Mouse (Mus musculus): Measurements from ENCODE around the gene Zxdc.

DNA sequence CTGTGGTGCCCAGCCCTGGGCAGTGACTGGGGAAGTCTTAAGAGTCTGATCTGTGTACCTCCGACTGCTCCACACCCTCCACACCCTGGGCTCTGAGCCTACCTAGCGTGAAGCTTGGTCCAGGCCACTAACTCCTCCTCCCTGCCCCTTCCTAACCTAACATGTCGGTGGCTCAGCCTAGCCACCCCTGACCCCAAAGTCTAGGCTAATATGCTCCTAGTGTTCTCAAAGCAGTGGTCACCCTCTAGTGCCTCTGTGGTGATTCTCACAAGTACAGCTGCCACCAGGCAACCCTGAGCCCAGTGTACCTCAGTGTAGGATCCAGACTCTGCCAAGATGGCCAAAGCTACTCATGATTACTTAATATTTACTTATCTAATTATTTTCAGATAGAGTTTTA is 65.4 kb downstream of the Zxdc start:
- TF ChIP-seq CTCF (IDR thresholded peaks at IDR 0.05): no peak
- TF ChIP-seq EP300 (IDR thresholded peaks at IDR 0.05): no peak

All from lung, postnatal 0 days (tissue).